Mouse (Mus musculus): Measurements from ENCODE around the gene Ankar.

The Ankar gene

DNA sequence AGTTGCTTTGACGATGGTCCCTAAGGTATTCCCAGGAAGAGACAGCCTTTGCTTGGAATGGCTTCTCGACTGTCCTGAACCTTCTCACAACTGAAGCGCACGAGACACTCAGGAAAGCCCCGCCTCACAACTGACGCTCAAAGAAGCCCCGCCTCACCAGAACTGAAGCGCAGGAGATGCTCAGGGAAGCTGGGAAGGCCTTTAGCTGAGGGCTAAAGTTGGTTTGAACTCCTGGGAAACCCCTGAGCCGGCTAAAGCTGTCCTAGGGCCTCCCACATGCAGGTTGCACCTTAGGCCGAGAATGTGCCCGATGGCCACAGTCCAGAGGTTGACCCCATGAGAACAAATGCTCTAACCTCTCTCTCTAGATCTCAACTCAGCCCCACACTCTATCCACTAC lies at the start of gene Ankar:
Ankar (minus strand) TSS at position 101 of the 400 bp plus-strand sequence.
- no peak for DNase-seq

DNA sequence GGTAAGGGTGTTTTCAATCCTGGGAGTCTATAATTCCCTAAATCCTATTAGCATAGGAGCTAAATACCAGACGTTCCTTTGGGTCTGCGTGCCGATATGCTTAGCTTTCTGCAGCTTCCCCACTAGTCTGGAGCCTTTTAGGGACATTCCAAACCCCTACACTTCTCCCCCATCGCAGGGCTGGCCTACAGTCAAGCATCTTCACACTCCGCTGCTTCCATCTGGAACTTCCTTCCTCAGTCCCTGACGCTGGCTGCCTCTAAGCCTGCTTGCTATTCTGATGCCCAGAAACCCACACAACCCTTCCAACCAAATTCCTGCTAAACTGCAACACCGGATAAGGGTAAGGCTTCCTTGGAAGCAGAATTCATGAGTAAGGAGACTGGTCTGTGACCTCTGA lies 46.0 kb upstream of the Ankar start:
- peak; percentile 51 for DNase-seq

DNA sequence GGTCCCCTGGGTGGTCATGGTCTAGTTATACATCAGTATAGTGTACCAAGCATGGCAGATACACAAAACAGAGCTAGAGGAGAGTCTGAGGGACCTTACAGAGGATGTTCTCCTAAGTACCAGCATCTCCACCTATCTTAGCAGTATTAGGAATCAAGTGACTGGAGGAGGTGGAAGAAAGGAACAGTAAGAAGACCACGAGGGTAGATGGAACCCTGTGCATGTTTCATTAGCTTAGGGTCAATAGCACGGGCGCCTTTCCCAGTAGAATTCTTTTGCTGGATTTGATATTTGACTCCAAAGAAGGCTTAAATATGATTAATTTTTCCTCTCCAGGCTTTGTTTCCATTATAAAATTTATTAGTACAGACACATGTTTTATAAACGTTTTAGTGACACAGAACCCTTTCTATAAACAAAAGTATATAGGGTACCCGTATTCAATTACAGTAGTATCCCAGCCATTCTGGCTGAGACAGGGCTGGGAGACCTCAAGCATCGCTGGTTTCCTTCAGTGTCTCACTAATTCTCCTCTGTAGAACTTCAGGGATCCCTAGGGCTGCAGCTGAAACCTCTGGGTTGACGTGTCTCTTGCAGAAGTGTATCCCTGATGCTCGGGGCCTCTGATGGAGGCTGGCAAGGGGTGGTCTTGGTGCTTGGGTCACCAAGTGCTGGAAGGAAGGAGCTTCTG lies 44.6 kb upstream of the Ankar start:
- no peak for DNase-seq

DNA sequence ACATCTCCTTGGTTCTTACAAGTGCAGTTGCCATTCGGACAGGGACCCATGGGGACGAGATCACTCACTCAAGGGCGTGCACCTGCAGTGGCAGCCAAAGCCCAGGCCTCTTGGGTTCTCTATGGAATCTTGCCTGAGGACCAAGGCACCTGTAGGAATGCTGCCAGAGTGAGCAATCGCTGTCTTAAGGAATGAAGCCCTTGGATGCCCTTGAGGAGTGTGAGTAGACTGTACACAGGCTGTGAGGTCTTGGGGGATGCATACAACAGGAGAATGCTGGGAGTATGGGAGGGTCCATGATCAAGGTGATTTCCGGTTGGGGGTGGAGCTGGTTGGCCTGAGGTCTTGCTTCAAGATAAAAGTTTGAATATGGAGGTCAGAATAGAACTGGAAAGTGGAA lies 41.0 kb upstream of the Ankar start:
- DNase-seq, result no peak

DNA sequence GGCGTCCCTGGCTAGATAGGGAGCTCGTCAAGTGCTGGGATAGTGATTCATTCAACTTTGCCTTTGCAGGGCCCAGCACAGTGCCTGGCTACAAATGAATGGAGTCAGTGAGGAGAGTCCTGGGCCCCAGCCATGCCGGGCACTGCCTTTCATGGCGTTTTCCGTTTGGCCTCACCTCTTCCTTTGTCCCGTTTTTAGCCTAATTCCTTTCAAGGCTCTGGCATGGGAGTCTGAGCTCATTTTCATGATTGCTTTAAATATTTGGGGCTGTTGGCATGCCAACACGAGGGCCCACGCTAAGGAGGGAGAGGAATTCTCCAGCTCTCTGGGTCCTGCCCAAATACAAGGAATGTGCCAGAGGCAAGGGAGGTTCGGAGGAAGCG lies 39.3 kb upstream of the Ankar start:
- DNase-seq, result no peak

DNA sequence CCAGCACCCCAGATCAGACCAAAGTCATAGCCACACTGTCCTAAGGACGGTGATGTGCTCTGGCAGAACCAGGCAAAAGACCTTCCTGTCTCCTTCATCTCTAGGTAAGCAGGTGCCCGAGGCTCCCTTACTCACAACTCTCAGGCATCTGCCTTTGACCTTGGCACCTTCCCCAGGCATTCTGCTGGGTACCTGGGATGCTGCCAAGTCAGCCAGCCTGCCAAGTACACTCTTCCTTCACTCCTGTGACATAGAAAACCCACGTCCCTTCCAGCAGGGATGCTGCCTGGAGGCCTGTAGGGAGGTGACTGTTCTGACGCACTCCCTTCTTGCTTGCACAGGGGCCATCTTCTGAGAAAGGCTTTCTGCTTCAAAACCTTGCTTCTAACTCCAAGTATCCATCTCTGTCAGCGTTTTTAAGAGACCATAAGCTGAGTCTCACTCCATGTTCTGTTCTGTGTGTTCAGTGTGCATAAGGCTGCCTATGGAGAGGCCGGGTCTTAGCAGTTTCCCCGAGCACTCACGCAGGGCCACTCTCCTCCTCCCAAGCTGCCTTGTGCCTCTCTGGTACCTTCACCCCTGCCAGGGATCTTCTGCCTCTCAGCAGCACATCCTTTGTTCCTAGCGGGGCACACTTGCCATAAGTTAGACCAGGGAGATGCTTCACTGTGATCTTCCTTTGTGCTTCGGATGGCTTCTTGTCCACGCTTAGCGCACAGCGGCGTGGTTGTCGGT lies 38.7 kb upstream of the Ankar start:
- DNase-seq, result peak; percentile 74

DNA sequence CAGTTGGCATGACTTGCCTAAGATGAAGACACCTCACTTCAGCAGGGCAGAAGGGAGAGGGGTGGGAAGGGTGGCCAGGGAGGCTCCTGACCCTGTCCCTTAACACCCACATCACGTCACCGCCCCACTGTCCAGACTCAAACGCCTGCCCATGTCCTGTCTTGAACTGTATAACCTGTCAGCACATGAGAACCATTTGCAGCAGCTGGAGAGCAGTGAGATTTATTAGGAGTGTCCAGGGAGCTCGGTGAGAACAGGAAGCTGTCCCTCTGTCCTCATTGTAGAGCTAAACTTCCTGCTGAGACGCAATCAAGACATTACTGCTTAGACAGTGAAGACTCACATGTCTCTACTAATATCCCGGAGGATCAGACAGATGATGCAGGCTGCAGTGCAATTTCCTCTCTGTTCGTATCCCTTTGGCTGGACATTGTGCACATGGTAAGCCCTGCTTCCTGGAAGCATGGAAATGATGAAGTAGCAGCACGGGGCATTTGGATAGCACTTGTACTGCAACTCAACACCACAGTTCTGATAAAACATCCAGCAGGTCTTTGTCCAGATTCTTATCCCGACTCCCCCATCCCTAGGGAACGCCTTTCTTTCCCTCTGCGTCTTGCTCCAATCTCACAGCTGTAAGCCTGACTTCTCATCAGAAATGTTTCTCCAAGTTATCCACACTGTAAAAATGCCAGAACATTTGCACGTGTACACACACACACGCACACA lies 36.2 kb upstream of the Ankar start:
- peak; percentile 50 for DNase-seq

DNA sequence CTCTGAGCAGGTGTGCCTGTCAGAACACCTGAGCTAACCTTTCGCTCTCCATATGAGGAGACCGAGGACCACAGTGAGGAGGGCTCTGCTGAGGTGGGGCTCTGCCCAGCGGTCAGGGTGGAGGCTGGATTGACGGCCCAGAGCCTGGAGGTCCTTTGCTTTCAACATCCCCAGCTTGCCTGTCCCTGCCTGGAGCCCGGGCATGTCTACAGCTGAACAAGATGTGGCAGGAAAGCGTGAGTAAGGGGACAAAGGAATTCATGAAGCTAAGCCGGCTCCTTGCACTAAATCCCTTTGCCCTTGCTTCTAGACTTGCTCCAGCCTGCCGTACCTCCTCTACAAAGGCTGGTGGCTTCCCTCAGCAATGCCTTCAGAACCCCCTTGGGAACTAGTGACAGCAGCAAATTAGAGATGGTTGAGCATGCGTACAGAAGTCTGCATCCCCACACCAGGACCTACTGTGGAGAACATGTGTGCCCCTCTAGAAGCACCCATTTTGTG lies 32.9 kb upstream of the Ankar start:
- DNase-seq, result no peak

DNA sequence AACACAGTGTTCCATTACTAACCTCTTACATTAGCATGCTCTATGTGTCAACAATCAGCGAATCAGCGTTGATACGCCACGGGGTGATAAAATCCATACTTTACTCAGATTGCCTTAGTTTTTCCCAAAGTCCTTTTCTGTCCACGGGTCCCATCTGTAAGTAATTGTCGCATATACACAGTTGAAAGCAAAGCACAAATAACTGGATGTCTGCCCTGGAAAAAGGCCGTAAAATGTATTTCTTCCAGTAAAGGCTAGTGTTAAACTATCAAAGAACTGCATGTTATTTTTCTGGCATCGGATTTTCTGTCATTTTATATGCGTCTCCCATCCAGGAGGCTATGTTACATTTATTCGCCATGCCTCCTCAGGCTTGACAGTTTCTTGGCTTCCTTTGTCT lies 29.7 kb upstream of the Ankar start:
- DNase-seq, result no peak

DNA sequence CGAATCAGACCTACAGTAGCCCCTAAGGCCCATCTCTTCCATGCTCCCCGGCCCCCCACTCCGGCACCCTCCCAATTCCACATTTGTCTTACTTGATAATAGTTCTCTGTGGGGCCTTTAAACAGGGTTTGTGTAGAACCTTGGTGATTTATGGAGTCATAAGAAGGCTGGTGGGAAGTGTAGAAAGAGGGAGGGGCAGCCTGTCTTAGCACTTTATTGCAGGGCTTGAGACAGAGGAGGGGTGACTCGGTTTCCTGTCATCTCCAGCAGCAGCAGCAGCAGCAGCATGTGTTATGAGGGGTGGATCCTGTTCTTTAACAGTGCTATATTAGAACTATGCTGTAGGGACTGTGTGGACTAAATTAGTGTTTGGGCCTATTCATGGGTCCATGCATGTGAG lies 28.4 kb upstream of the Ankar start:
- DNase-seq, result no peak

DNA sequence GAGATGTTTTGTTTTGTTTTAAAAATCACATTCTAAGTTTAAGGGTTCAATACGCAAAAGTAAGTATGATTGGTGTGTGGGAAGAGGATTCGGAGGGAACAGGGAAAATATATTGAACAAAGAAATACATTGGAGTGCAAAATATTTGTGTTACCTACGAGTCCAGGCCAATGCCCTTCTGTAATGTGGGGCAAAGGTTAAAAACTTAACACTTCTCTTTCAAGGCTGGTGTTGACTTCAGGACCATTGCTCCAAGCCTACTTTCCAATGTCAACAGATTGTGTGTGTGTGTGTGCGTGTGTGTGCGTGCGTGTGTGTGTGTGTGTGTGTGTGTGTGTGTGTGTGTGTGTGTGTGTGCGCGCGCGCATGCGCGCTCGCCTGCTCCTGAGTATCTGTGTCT lies 25.6 kb upstream of the Ankar start:
- no peak for DNase-seq

DNA sequence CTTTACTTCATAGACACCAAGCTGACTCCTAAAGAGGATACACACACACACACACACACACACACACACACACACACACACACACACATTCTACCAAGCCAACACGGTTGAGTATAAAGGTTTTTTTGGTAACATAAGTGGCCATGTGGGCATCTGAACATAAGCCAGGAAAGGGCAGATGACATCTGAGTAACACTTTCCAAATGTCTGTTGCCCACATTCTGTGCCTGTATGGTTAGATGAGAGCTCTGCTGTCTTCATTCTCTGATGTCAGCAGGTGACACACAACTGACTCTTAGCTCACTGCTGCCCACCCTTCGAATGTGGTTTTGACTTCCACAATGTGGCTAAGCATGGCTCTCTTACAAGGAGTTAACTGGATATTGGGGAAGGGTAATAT lies 24.0 kb upstream of the Ankar start:
- DNase-seq, result no peak

DNA sequence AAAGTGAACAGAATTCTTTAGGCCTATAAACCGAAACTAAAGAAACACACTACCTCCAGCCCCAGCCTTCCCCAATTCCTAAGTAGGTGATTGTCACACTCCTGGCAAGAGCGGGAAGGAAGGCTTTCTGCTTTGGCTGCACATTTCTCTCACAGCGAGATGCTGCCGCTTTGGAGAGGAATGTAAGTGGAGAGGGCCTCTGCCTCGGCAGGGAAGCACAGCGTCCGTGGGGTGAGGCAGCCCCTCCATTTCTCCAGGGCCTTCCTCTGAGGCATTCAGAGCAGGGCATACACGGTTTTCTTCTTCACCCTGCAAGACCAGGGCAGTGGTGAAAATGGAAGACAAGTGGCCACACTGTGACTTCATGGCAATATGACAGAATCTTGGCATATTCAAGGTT lies 22.3 kb upstream of the Ankar start:
- DNase-seq, result no peak

DNA sequence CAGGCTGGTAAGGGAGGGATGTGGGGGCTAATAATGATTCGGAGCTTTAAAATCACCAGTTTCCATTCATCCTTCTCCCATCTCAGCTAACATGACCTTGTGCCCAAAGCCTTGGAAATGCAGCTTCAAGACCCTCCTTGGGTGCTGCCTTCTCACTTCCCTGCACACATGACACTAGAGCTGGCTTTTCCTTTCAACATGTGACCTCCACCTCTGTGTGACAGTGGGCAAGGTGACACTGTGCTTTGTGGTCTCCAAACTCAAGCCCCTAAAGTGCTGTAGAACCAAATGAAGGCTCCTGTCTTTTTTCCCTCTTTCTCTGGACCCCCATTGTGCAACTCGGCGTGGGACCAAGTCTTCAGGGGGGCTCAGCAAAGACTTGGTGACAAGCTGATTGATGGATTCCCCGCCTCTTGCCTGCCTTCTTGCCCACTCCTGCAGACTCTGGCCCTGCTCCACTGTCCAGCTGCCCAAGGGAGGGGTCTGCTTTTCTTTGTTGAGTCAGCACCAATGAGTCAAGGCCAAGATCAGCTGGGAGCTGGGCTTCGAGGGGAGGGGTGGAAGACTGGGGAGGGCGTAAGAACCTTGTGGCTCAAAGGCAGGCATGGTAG lies 19.8 kb upstream of the Ankar start:
- no peak for DNase-seq

DNA sequence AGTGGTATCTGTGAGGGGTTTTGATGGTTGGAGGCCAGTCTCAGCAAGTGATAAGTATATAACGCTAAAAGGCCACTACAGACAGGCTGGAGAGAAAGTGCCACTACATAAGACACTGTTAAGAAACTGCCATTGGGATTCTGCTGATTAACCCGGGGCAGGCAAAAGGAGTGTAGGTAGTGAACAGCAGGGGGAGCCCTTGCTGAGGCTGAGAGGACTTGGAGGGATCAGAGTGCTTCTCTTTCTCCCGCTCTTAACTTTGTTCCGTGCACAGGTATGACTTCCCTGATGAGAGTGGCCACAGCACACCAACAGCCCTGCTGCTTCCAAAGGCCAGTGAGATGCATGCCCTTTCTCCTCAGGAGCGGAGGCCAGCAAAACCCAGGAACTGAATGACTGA lies 18.5 kb upstream of the Ankar start:
- peak; percentile 71 for DNase-seq

DNA sequence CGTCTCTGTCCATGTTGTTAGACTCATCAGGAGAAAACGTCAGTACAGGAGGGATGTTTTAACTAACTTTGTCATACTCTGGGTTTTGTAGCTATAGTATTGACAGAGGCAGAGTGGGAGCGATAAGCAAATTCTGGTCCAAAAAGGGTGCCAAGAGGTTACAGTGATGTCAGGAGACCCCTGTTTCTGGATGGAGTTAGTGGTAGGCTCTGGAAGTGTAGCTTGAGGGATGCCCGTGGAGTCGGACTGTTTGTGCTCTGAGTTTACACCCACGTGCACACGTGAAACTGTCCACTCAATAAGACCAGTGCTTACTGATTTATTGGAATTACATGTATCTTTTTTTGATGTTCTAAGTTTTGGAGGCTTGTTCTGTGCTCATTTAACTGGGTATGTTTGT lies 17.2 kb upstream of the Ankar start:
- DNase-seq, result no peak

DNA sequence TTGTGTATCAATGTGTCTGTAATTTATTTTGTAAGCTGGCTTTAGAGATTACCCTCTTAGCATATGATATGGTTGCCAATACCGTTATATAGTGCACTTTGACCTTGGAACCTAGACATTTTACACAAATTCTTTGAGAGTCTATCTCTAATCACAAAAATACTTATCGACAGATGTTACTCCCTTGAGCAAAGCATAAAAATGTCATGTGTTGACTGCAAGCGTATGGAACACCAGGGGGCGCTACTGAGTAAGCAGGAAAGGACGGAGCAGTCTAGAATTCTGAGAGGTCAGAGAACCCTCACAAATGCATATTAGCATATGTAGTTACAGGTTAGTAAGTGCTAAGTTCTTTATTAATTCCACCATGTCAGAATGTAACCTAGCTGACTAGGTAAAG lies 16.5 kb upstream of the Ankar start:
- peak; percentile 77 for DNase-seq

DNA sequence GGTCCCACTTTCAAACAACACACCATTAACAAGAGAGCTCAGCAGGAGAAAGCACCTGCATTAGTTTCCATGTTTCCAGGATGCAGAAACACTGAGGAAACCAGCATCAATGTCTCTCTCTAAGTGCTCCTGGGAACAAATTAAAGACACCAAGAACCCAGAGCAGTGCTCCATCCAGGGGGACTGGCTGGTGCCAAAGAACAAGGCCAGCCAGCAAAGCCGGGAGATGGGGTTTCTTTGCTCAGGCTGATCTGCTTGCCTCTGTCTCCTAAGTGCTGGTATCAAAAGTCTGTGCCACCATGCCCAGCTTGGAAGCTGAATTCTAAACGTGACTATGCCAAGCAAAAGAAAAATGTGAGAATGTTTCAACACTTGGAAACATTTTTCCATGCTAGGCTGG lies 16.0 kb upstream of the Ankar start:
- DNase-seq, result no peak

DNA sequence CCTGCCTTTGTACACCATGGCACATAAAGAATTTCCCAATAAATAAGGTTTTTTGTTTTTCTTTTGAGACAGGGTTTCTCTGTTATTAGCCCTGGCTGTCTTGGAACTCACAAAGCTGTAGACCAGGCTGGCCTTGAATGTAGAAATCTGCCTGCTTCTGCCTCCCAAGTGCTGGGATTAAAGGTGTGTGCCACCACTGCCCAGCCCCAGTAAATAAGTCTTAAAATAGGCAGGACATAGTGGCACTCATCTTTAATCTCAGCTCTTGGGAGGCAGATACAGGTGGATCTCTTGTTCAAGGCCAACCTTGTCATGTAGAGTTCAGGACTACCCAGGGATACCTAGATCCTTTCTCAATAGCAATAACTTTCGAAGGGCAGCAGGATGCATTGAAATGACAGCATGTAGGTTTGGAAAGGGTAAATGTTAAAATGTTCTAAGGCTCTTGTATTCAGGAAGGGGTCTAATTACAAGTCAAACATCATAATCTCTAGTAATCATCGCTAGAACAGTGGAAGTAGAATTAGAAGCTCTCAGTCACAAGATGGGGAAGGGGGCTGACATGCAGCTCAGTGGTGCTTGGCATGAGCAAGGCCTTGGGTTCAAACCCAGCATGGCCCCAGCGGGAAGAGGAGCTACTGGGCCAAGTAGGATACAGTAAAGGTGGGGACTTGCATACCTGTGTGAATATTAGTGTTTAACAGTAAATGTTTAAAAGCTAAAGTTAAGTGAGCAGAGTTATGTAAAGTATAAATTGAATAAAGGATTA lies 15.4 kb upstream of the Ankar start:
- no peak for DNase-seq

DNA sequence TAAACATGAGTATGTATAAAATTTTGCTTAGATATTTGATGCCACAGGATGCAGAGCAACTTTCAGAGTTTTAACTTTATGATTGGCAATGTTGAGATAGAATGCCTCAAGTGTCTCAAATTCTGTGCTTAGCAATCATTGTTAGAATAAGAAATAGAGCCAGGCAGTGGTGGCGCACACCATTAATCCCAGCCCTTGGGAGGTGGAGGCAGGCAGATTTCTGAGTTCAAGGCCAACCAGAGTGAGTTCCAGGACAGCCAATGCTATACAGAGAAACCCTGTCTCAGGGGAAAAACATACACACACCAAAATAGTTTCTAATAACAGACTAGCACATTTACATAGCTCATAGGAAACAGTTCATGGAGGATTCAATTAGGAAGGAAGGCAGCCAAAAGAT lies 14.7 kb upstream of the Ankar start:
- DNase-seq, result no peak

DNA sequence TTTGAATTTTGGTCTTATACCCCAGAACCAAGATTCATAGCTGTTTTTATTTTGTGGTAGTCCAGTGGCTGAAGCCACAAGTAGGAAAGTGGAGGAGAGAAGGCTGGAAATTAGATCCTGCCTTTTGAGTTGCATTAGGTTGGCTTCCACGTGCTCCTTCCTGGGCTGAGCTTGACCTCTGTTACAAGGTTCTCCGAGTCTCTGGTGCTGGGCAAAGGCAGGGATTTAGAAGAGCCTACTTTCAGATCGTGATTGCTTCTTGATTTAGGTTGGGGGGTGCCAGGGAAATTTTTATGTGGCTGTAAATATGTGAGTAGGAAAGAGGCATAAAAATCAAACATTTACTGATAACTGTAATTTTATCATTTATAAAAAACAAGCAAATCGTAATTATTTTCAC lies 14.2 kb upstream of the Ankar start:
- no peak for DNase-seq

DNA sequence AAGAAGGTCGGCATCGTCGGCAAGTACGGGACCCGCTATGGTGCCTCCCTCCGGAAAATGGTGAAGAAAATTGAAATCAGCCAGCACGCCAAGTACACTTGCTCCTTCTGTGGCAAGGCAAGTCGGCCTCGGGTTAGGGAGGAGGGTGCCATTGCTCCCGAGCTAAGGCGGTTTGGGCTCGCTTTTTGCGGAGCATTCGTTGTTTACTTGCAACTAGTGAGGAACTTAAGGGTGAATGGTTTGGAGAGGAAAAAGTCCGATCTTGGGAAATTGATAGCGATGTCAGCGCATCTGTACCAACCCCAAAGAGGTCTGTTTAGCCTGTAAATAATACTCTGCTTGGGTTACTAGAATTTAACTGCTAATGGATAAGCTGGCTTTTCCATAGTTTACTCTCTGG lies 11.3 kb upstream of the Ankar start:
- no peak for DNase-seq

All from kidney, postnatal 14 days (tissue).